8 mouse cellular contexts compared by ENCODE assay signal in the genomic region with DNA sequence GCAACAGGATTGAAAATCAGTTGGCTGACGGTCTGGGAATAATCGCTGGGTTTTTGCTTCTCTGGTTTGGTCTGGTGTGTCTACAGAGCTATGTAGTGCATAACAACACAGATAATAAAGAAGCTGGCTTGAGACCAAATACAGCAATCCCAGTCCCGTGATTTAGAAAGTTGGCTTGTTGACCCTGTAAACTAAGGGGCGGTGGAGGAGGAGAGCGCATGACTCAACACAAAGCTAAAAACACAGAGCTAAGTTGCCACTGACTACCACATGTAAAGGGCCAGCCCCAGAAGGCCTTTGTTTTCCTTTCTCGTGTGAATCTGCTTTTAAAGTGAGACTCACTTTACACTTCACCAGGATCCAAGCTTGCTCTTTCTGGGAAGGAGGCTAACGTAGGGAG. TPM values are rescaled to one million over a fixed set of nuclear protein-coding genes. Genes with fewer than 3 reads are reported as not detected.
A peak's percentile ranks its signal among the peaks of the same experiment; 100 is the strongest.
DNase-seq lines count a peak whose midpoint lies in the region; ATAC-seq lines count a peak whose summit lies in the region.

No protein-coding gene starts in this region.

- DNase-seq in embryo, embryonic 9.5 days (ENCODE audit: extremely low spot score): peak; percentile 20
- DNase-seq in embryo, embryonic 11 days: no peak
- DNase-seq in T-cell, adult 2 months (ENCODE audit: low spot score): peak; percentile 57
- peak; percentile 53 to 70 for DNase-seq in kidney, postnatal 4 days
- no peak for DNase-seq in B cell, adult 2 months
- no peak for DNase-seq in layer of hippocampus, postnatal 14 days (ENCODE audit: low spot score in 2 of 2)

- no peaks in the 10 kb centered on the region for H3K9me3 ChIP-seq in heart, embryonic 13.5 days
- H3K9me3 ChIP-seq in neural tube, embryonic 15.5 days (replicated peaks): no peaks in the 10 kb centered on the region

- peaks cover 39% of the 10 kb centered on the region for H3K4me1 ChIP-seq in heart, embryonic 13.5 days
- H3K4me1 ChIP-seq in neural tube, embryonic 15.5 days: peaks cover 10% of the 10 kb centered on the region

- no peak for ATAC-seq in heart, embryonic 13.5 days (ENCODE audit: extremely low read depth, insufficient number of reproducible peaks, low FRiP score, low TSS enrichment)
- ATAC-seq in neural tube, embryonic 15.5 days (ENCODE audit: low FRiP score): no peak

- H3K27ac ChIP-seq in heart, embryonic 13.5 days (replicated peaks): peak overlapping the region; percentile 79
- peak overlapping the region; percentile 70 for H3K27ac ChIP-seq in neural tube, embryonic 15.5 days (replicated peaks)

- no peak overlapping the region for H3K4me3 ChIP-seq in heart, embryonic 13.5 days
- no peak overlapping the region for H3K4me3 ChIP-seq in neural tube, embryonic 15.5 days (replicated peaks)

- no peak overlapping the region for H3K9ac ChIP-seq in heart, embryonic 13.5 days
- H3K9ac ChIP-seq in neural tube, embryonic 15.5 days (replicated peaks): no peak overlapping the region

- no peaks in the 10 kb centered on the region for H3K36me3 ChIP-seq in heart, embryonic 13.5 days
- no peaks in the 10 kb centered on the region for H3K36me3 ChIP-seq in neural tube, embryonic 15.5 days

- WGBS in heart, embryonic 13.5 days: 33% methylated on average over 7 of the region's 7 CpGs
- 48% methylated on average over 7 of the region's 7 CpGs for WGBS in neural tube, embryonic 15.5 days

- no peaks in the 10 kb centered on the region for H3K27me3 ChIP-seq in heart, embryonic 13.5 days (replicated peaks)
- H3K27me3 ChIP-seq in neural tube, embryonic 15.5 days (replicated peaks): no peaks in the 10 kb centered on the region

- H3K4me2 ChIP-seq in heart, embryonic 13.5 days: peak overlapping the region; percentile 11; the same call in 1 of the 2 replicates
- no peak overlapping the region for H3K4me2 ChIP-seq in neural tube, embryonic 15.5 days

RNA-seq across cellular contexts. Expression of gene Itm2b, which starts 3.5 kb away (rescaled TPM):
- 620 and 695 TPM in 2 replicates for polyA plus RNA-seq in heart, embryonic 13.5 days (2015; fragmentation: Nextera tagmentation; extraction: Ambion mirVana)
- polyA plus RNA-seq in neural tube, embryonic 15.5 days (2015; fragmentation: Nextera tagmentation; extraction: Ambion mirVana): 763 and 813 TPM in 2 replicates
- total RNA-seq in layer of hippocampus, postnatal 14 days (2021): 100 to 1,000 TPM; 920 to 943 TPM

Comparison
In these comparisons a context has a peak if more than half of its experiments do, and no peak if none do; other contexts are left out.
1. DNase-seq: peak in embryo, embryonic 9.5 days (single experiment), T-cell, adult 2 months (single experiment) and kidney, postnatal 4 days (2 of 2); none in embryo, embryonic 11 days (single experiment), B cell, adult 2 months (0 of 2) and layer of hippocampus, postnatal 14 days (0 of 2).